Mouse (Mus musculus): Measurements from ENCODE around the gene Ramp2. TPM values are rescaled to one million over a fixed set of nuclear protein-coding genes. Genes with fewer than 3 reads are reported as not detected.

The Ramp2 gene
- polyA plus RNA-seq, 1 experiment, result 0.32 TPM

DNA sequence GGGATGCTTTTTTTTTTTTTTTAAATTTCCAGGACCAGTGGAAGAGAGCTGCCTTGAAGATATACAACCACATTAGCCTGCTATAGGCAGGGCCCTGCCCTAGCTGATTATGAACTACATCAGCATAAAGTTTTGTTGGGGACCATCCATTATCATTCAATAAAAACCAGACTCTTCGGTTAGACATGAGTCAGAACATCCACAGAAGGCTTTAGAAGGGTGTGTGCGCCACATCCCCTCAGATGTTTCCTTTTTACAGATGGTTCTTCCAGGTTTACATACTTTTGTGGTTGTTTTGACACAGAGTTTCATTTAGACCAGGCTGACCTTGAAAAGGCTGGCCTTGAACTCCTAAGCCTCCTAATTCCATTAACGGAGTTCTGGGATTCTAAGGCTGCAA lies 21.5 kb upstream of the Ramp2 start:
- H3K4me3 ChIP-seq (replicated peaks), result no peak overlapping the region
- H3K27me3 ChIP-seq (replicated peaks), result peaks cover 18% of the 10 kb centered on the region
- H3K36me3 ChIP-seq (replicated peaks; ENCODE audit: low read length), result peaks cover 4% of the 10 kb centered on the region
- no peaks in the 10 kb centered on the region for H3K9me3 ChIP-seq
- peaks cover 26% of the 10 kb centered on the region for H3K4me1 ChIP-seq
- TF ChIP-seq FLI1 (IDR thresholded peaks at IDR 0.05; ENCODE audit: low read length), result no peak
- no peak for TF ChIP-seq GATA1 (IDR thresholded peaks at IDR 0.05; ENCODE audit: borderline replicate concordance, low read length)

DNA sequence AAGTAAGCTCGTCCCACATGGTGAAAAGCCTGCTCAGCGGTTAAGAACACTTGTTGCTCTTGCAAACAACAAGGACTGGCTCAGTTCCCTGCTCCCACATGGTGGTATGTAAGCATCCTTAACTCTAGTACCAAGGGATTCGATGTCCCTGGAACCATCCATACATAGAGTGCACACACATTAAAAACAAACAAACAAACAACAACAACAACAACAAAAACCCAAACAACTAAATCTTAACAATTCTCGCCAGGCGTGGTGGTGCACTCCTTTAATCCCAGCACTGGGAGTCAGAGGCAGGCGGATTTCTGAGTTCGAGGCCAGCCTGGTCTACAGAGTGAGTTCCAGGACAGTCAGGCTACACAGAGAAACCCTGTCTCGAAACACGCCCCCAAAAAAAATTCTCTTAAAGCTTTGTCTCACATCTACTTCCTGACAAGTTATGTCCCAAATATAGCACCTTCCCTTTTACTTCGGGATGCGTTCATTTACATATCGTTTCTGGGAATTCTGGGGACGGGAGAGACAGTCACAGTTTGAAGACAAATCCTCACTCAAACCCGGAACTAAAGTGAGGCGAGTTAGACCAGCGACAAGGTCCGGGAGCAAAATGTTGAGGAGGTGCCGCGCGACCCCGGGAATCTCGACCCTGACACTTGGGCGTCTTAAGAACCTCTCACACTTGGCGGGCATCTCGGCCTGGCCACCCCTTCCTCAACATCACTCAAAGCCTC lies 20.3 kb upstream of the Ramp2 start:
- Histone ChIP-seq H3K27me3 (replicated peaks) (peaks cover 29% of the 10 kb centered on the region), H3K9me3 (no peaks in the 10 kb centered on the region), H3K36me3 (replicated peaks; ENCODE audit: low read length) (peaks cover 4% of the 10 kb centered on the region), H3K4me3 (replicated peaks) (peak overlapping the region; percentile 97), H3K4me1 (peaks cover 33% of the 10 kb centered on the region)
- TF ChIP-seq FLI1 (IDR thresholded peaks at IDR 0.05; ENCODE audit: low read length), result no peak

DNA sequence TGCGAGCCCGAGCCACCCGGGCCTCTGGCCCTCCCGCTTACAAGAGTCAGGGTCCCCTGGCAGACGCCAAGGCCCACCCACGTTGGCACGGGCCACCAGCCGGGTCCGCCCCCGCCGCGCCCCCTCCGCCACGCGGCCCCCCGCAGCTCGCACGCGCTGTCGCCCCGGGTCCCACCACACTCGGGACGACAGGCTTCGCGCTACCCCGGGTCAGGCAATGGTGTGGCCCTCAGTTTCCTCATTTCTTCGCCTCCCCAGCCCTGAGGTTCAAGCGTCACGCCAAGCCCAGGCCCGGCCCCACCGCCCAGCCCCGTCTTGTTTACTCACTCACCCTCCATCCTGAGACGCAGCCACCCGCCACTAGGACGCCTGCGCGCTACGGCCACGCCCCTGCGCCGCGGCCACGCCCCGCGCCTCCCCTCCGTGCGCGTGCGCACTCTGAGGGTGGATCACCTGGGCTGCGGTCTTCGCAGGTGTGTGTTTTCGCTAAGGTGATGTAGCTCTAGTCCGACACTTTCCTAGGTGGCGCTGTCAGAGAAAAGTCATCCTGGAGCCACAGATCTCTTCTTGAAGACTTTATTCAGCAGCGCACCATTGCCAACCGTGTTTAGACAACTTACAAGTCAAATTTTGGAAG lies 19.6 kb upstream of the Ramp2 start, which contains the start of gene Ezh1:
Gene Ezh1, minus strand, starts transcription at position 399 of the 637 bp plus-strand sequence.
- H3K4me3 ChIP-seq (replicated peaks), result peak within 1 kb of the TSS; percentile 97
- no peak for TF ChIP-seq FLI1 (IDR thresholded peaks at IDR 0.05; ENCODE audit: low read length)
- TF ChIP-seq GATA1 (IDR thresholded peaks at IDR 0.05; ENCODE audit: borderline replicate concordance, low read length), result no peak
- H3K27me3 ChIP-seq (replicated peaks), result peaks cover 36% of the 10 kb centered on the region
- H3K9me3 ChIP-seq, result no peaks in the 10 kb centered on the region
- H3K4me1 ChIP-seq, result peaks cover 34% of the 10 kb centered on the region
- peaks cover 4% of the 10 kb centered on the region for H3K36me3 ChIP-seq (replicated peaks; ENCODE audit: low read length)

DNA sequence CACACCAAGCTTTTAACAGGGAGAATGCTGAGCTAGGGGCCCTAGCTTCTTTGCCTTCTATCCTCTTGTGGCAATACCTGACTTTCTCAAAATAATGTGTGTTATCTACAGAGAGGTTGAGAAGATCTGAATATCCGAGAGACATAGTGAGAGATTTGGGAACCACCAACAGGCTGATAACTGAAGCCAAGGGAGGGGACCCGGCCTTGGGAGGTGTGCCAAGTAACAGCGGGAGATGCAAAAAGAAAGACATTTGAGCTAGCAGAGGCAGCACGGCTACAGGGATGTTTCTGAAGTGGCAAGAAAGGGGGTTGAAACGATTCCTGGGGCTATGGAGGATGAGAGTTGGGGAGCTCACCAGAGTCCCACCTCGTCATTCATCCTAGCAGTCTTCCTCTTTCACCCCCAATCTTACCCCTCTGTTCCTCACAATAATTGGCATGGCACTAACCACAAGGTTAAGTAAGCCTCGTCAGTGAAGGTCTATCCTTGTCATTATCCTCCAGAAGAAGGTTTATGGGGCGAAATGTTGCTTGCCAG lies 16.4 kb upstream of the Ramp2 start:
- H3K4me3 ChIP-seq (replicated peaks), result no peak overlapping the region
- peaks cover 63% of the 10 kb centered on the region for H3K27me3 ChIP-seq (replicated peaks)
- H3K36me3 ChIP-seq (replicated peaks; ENCODE audit: low read length), result no peaks in the 10 kb centered on the region
- TF ChIP-seq FLI1 (IDR thresholded peaks at IDR 0.05; ENCODE audit: low read length) (no peak), GATA1 (IDR thresholded peaks at IDR 0.05; ENCODE audit: borderline replicate concordance, low read length) (no peak)
- no peaks in the 10 kb centered on the region for H3K9me3 ChIP-seq
- H3K4me1 ChIP-seq, result peaks cover 43% of the 10 kb centered on the region

DNA sequence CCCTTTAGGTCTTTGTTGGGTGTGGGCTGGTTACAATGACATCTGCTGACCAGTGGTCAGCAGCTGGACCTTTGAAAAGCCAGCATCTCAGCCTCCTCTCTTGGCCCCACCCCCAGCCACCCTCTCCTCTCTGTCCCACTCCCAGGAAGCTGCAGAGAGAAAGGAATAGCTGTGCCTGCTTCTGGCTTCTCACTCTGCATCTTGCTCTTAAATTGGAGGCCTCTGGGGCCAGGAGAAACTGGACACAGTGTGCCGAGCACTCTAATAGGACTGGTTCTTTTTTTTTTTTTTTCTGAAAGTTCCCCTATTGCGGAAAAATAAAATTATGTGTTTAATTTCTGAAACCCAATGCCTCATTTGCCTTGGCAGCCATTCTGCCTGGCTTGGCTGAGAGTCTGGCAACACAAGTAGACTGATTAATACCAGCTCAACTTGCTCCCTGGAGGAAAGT lies 15.7 kb upstream of the Ramp2 start:
- no peak for TF ChIP-seq GATA1 (IDR thresholded peaks at IDR 0.05; ENCODE audit: borderline replicate concordance, low read length)
- TF ChIP-seq FLI1 (IDR thresholded peaks at IDR 0.05; ENCODE audit: low read length), result no peak
- Histone ChIP-seq H3K9me3 (no peaks in the 10 kb centered on the region), H3K36me3 (replicated peaks; ENCODE audit: low read length) (no peaks in the 10 kb centered on the region), H3K4me1 (peaks cover 36% of the 10 kb centered on the region), H3K4me3 (replicated peaks) (no peak overlapping the region), H3K27me3 (replicated peaks) (peaks cover 67% of the 10 kb centered on the region)

DNA sequence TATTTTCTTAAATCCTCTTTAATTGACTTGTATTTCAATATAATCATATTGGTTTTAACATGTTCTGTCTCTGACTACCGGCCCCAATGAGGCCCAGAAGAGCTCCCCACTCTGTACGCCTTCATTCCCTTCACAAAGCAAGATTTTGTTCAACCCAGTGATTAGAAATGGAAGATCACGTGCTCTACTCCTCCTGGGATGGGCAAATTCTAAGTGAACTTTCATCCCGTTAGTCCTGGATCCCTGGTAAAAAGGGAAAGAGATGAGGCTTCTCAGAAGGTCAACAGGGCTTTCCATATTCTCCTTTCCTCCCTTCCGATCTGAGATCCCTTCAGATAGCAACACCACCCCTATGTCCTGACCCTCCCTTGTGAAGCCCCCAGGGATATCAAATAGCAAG lies 15.3 kb upstream of the Ramp2 start:
- Histone ChIP-seq H3K4me1 (peaks cover 33% of the 10 kb centered on the region), H3K9me3 (no peaks in the 10 kb centered on the region), H3K36me3 (replicated peaks; ENCODE audit: low read length) (no peaks in the 10 kb centered on the region), H3K27me3 (replicated peaks) (peaks cover 69% of the 10 kb centered on the region), H3K4me3 (replicated peaks) (no peak overlapping the region)
- no peak for TF ChIP-seq FLI1 (IDR thresholded peaks at IDR 0.05; ENCODE audit: low read length)
- no peak for TF ChIP-seq GATA1 (IDR thresholded peaks at IDR 0.05; ENCODE audit: borderline replicate concordance, low read length)

DNA sequence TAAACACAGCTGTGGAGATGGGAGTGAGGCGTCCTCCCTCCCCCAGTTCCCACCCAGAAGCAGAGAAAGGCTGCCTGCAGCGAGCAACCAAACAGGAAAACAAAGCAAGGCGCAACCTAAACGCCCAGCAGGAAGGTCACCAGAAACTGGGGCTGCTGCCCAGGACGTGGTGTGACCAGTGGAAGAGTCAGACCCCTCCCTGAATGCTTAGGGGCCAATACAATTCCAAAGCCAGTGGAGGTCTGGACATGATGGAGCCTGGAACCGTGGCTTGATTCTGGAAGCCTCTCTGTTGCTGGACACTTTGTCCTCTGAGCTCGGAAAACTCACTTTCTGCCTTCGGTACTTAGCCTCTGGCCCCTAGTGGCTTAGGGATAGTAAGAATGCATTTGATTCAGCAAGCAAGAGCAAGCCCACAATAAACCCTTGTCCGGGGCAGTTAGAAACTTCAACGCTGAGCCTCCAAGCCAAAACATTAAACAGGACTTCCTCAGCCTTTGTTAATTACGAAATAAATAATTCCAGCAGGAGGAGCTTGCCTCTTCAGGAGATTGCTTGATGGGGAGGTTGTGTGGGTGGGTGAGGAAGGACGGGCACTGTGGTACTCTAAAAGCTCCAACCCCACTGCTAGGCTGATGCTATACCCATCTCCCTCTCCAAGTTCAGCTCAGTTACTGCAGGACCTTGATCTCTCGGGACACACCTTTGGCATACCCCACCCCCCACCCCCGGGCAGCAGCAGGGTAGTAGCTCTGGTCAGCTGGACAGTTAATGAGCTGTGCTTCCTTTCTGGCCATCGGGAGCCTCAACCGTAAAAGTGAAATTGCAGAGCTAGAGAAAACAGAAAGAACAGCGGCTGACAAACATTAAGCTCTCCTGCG lies 14.6 kb upstream of the Ramp2 start:
- Histone ChIP-seq H3K9me3 (peaks cover 1% of the 10 kb centered on the region), H3K36me3 (replicated peaks; ENCODE audit: low read length) (no peaks in the 10 kb centered on the region), H3K4me1 (peaks cover 33% of the 10 kb centered on the region), H3K4me3 (replicated peaks) (peak overlapping the region; percentile 82), H3K27me3 (replicated peaks) (peaks cover 69% of the 10 kb centered on the region)
- TF ChIP-seq GATA1 (IDR thresholded peaks at IDR 0.05; ENCODE audit: borderline replicate concordance, low read length) (no peak), FLI1 (IDR thresholded peaks at IDR 0.05; ENCODE audit: low read length) (no peak)

DNA sequence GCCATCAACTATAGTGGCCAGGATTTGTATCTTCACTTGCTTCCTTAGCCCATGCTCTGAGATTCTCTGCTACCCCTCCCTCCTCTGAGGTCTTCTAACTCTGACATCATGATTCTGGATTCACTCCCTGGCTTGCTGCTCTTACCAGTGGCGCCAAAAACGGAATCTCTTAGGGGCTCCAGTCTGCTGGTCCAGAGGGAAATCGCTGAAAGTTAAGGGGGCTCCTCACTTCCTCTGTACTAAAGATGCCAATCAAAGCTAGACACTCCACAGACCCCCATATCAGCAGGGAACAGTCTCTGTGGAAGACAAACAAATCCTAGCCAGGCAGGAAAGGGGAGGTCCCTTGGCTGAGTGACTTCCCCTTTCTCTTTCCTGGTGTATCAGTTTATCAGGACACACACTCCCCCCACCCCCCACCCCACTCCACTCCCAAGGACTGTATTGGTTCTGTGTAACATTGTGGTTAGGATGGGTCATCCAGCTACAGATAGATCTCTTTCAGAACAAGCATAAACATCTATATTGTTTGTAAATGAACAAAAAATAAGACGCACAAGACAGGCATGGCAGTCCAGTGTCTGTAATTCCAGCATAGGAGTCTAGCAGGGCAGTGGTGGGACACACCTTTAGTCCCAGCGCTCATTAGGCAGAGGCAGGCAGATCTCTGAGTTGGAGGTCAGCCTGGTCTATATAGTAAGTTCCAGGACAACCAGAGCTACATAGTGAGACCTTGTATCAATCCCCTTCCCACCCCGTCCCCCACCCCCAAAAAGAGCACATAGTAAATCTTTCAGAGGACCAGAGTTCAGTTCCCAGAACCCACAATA lies 13.6 kb upstream of the Ramp2 start:
- Histone ChIP-seq H3K27me3 (replicated peaks) (peaks cover 75% of the 10 kb centered on the region), H3K4me1 (peaks cover 33% of the 10 kb centered on the region), H3K9me3 (peaks cover 8% of the 10 kb centered on the region), H3K4me3 (replicated peaks) (peak overlapping the region; percentile 82), H3K36me3 (replicated peaks; ENCODE audit: low read length) (no peaks in the 10 kb centered on the region)
- no peak for TF ChIP-seq FLI1 (IDR thresholded peaks at IDR 0.05; ENCODE audit: low read length)
- no peak for TF ChIP-seq GATA1 (IDR thresholded peaks at IDR 0.05; ENCODE audit: borderline replicate concordance, low read length)

DNA sequence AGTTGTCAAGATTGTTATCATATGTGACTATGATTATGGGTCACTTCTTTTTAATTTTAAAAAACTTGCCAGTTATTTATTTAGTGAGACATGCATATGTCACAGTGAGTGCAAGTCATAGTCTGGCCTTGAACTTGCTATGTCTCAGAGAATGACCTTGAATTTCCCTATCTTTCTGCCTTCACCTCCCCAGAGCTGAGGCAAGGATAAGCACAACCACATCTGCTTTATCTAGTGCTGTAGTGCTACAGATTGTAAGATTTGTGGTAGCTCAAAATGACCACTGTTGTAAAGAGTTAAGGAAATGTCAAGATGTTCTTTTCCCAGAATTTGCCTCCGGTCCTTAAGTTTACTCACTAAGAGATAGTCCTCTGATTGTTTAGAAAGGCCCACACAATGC lies 12.6 kb upstream of the Ramp2 start:
- Histone ChIP-seq H3K4me1 (peaks cover 37% of the 10 kb centered on the region), H3K9me3 (peaks cover 8% of the 10 kb centered on the region), H3K4me3 (replicated peaks) (no peak overlapping the region), H3K27me3 (replicated peaks) (peaks cover 76% of the 10 kb centered on the region), H3K36me3 (replicated peaks; ENCODE audit: low read length) (no peaks in the 10 kb centered on the region)
- TF ChIP-seq FLI1 (IDR thresholded peaks at IDR 0.05; ENCODE audit: low read length) (no peak), GATA1 (IDR thresholded peaks at IDR 0.05; ENCODE audit: borderline replicate concordance, low read length) (no peak)

All from megakaryocyte, embryonic 14.5 days (primary cell).